Mouse (Mus musculus) hindbrain, embryonic 12.5 days (tissue): Measurements from ENCODE around the gene Snap91. TPM values are rescaled to one million over a fixed set of nuclear protein-coding genes. Genes with fewer than 3 reads are reported as not detected.

Experiments used
- ATAC-seq: fragments of 200-750 bp; cut with Nextera tagmentation; 2 replicates; pipeline ENCODE4 v1.8.0; 2017; ENCODE audit warnings: moderate TSS enrichment; ENCODE audit not compliant: low FRiP score
- H3K27ac ChIP-seq: fragments of 300-500 bp; sonication (generic); 2 replicates; pipeline ENCODE4 v1.5.1; 2016; ENCODE audit warnings: mild to moderate bottlenecking
- H3K27me3 ChIP-seq: fragments of 300-500 bp; sonication (generic); 2 replicates; pipeline ENCODE4 v1.6.1; 2016; ENCODE audit warnings: mild to moderate bottlenecking
- H3K36me3 ChIP-seq: fragments of 300-500 bp; sonication (generic); 2 replicates; pipeline ENCODE4 v1.6.1; 2016; ENCODE audit warnings: mild to moderate bottlenecking
- H3K4me1 ChIP-seq: fragments of 300-500 bp; sonication (generic); 2 replicates; pipeline ENCODE4 v1.6.1; 2016
- H3K4me2 ChIP-seq: fragments of 300-500 bp; sonication (generic); replicated peaks from 2 replicates; pipeline ENCODE4 v1.6.1; 2016; ENCODE audit warnings: mild to moderate bottlenecking
- H3K4me3 ChIP-seq: fragments of 300-500 bp; sonication (generic); 2 replicates; pipeline ENCODE4 v1.5.1; 2016; ENCODE audit warnings: mild to moderate bottlenecking
- H3K9ac ChIP-seq: fragments of 300-500 bp; sonication (generic); 2 replicates; pipeline ENCODE4 v1.6.1; 2016; ENCODE audit warnings: mild to moderate bottlenecking, moderate library complexity
- H3K9me3 ChIP-seq: fragments of 300-500 bp; sonication (generic); replicated peaks from 2 replicates; pipeline ENCODE4 v1.6.1; 2016; ENCODE audit warnings: mild to moderate bottlenecking
- WGBS: fragments of 180-500 bp; shearing (Covaris S2); methylation state at CpG from one replicate; pipeline ENCODE4 v1.1.7; 2016; 5-methylcytosine and 5-hydroxymethylcytosine counted together
- polyA plus RNA-seq: library from polyadenylated mRNA; unstranded; fragments of >200 nt; fragmentation: Nextera tagmentation; extraction: Ambion mirVana; gene quantifications from 2 replicates; pipeline ENCODE4 v1.2.1, GENCODE M21; 2016

The Snap91 gene
- polyA plus RNA-seq, 1 experiment from 2014 or later: 52.9 TPM

GRCm38 (mm10) chr9:86857626-86858025 lies 22.8 kb downstream of the Snap91 start:
- 91% methylated on average over 2 of the region's 2 CpGs for WGBS
- Histone ChIP-seq H3K27me3 (no peaks in the 10 kb centered on the region), H3K4me2 (no peak overlapping the region), H3K4me1 (no peaks in the 10 kb centered on the region), H3K9ac (no peak overlapping the region), H3K27ac (no peak overlapping the region), H3K36me3 (no peaks in the 10 kb centered on the region), H3K9me3 (no peaks in the 10 kb centered on the region), H3K4me3 (no peak overlapping the region)
- no peak for ATAC-seq

GRCm38 (mm10) chr9:86852861-86853260 lies 27.6 kb downstream of the Snap91 start:
- no peaks in the 10 kb centered on the region for H3K27me3 ChIP-seq
- WGBS: 95% methylated on average over 3 of the region's 3 CpGs
- H3K9ac ChIP-seq: no peak overlapping the region
- H3K36me3 ChIP-seq: no peaks in the 10 kb centered on the region
- no peak overlapping the region for H3K4me2 ChIP-seq
- no peaks in the 10 kb centered on the region for H3K4me1 ChIP-seq
- no peak overlapping the region for H3K27ac ChIP-seq
- no peaks in the 10 kb centered on the region for H3K9me3 ChIP-seq
- H3K4me3 ChIP-seq: no peak overlapping the region
- no peak for ATAC-seq

GRCm38 (mm10) chr9:86851689-86852088 lies 28.8 kb downstream of the Snap91 start:
- Histone ChIP-seq H3K27me3 (no peaks in the 10 kb centered on the region), H3K27ac (no peak overlapping the region), H3K4me2 (no peak overlapping the region), H3K9ac (no peak overlapping the region), H3K4me3 (no peak overlapping the region), H3K36me3 (no peaks in the 10 kb centered on the region), H3K4me1 (no peaks in the 10 kb centered on the region), H3K9me3 (no peaks in the 10 kb centered on the region)
- WGBS: 94% methylated on average over 5 of the region's 5 CpGs
- no peak for ATAC-seq

DNA sequence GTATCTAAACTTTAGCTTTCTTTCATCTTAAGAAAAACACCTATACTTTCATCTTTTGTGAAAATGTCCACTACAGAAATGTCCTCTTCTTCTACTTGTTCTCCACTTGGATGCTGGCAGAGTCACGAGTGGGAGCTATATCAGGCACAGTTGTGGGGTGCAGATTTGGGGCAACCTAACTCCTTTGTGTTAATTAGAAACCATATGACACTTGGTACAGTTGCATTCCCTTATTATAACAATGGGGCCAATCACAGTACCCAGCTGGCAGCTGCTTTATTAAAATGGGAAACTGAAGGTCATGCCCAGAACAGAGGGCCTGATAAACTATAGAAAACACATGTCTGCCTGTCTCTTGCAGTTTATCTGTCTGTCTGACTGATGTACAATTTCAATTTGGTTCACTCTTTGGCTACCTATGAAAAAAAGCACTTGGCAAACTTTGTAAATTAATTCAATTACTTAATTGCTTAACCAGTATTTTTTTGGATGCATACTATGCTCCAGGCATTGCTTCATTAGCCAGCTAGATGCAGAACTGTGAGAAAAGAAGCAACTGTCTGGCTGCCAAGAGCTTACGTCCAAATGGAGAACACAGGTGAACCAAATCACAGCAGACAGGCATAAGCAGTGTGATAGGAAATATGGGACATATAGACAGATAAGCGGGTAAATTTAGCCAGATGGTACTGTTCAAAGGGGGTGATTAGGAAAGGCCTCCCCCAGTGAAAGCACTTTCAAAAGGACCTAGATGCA lies 29.8 kb downstream of the Snap91 start:
- WGBS: 84% methylated on average over 3 of the region's 3 CpGs
- no peak overlapping the region for H3K9ac ChIP-seq
- H3K27ac ChIP-seq: no peak overlapping the region
- H3K4me3 ChIP-seq: no peak overlapping the region
- no peaks in the 10 kb centered on the region for H3K36me3 ChIP-seq
- no peaks in the 10 kb centered on the region for H3K27me3 ChIP-seq
- H3K4me1 ChIP-seq: no peaks in the 10 kb centered on the region
- H3K4me2 ChIP-seq: no peak overlapping the region
- H3K9me3 ChIP-seq: no peaks in the 10 kb centered on the region
- ATAC-seq: no peak

- Histone ChIP-seq H3K27me3 (no peaks in the 10 kb centered on the region), H3K4me3 (no peak overlapping the region), H3K4me1 (no peaks in the 10 kb centered on the region), H3K9ac (no peak overlapping the region), H3K9me3 (no peaks in the 10 kb centered on the region), H3K27ac (no peak overlapping the region), H3K36me3 (no peaks in the 10 kb centered on the region), H3K4me2 (no peak overlapping the region)
- no peak for ATAC-seq
- WGBS: 91% methylated on average over 5 of the region's 5 CpGs
Observed at GRCm38 (mm10) chr9:86843747-86844353, 36.6 kb downstream of the Snap91 start.

DNA sequence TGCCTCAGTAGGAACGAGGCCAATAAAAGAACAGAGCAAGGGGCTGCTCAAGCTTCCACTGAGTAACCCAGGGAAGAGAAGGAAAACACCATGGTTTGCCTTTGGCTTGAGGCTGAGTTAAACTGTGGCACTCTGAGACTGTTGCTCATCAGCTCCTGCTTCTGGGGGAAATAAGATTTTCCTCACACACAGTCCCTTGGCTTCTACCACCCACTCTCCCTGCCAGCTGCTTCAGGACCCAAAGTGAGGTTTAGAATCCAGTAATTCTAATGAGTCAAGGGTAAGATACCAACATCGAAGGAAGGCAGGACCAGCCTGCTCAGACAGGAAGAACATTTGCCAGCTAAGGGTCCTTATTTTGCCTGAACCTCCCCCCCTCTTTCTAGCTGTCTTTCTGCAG lies 50.7 kb downstream of the Snap91 start:
- Histone ChIP-seq H3K4me1 (no peaks in the 10 kb centered on the region), H3K27me3 (no peaks in the 10 kb centered on the region), H3K9me3 (no peaks in the 10 kb centered on the region), H3K9ac (no peak overlapping the region), H3K4me2 (no peak overlapping the region), H3K36me3 (peaks cover 11% of the 10 kb centered on the region), H3K27ac (no peak overlapping the region), H3K4me3 (no peak overlapping the region)
- WGBS: 82% methylated on average over 2 of the region's 2 CpGs
- no peak for ATAC-seq

DNA sequence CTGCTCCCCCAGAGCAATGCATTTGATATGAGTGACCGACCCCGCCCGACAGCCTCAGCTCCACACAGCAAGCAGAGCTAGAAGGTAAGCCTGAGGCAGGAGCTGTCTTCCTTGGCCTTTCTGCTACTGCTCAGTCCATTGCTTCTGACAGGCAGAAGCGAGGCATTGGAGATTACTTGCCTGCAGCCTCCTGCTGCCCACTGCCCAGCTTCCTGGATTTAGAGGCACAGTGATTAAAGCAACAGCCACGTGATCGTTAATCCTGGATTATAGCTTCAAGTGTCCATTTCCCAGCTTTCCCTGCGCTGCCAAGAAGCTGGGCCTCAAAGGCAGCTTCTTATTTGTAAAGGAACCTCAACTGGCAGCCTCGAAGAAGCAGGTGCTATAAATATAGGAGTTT lies 51.4 kb downstream of the Snap91 start:
- Histone ChIP-seq H3K9me3 (no peaks in the 10 kb centered on the region), H3K4me1 (no peaks in the 10 kb centered on the region), H3K4me2 (no peak overlapping the region), H3K4me3 (no peak overlapping the region), H3K9ac (no peak overlapping the region), H3K36me3 (peaks cover 14% of the 10 kb centered on the region), H3K27ac (no peak overlapping the region), H3K27me3 (no peaks in the 10 kb centered on the region)
- 71% methylated on average over 8 of the region's 8 CpGs for WGBS
- ATAC-seq: no peak

DNA sequence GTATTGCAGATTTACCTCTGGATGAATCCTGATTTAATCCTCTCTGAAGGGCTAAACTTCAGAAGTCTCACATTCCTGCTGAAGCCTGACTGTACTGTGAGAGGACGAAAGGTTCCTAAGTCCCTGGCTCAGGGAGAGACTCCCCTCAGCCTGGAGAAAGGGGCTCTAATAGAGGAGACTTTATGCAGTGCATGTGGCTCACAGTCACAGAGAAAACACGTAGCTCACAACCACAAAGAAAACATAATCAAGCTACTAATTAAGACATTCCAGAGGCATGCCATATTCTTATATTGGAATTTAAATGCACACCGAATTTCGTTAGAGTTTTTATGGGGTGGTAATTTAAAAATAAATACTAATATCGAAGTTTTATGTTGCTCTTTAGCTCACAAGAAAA lies 61.1 kb downstream of the Snap91 start:
- no peak for ATAC-seq
- Histone ChIP-seq H3K36me3 (no peaks in the 10 kb centered on the region), H3K9ac (no peak overlapping the region), H3K4me3 (no peak overlapping the region), H3K27me3 (no peaks in the 10 kb centered on the region), H3K4me1 (no peaks in the 10 kb centered on the region), H3K27ac (no peak overlapping the region), H3K9me3 (no peaks in the 10 kb centered on the region), H3K4me2 (no peak overlapping the region)
- 91% methylated on average over 5 of the region's 5 CpGs for WGBS

GRCm38 (mm10) chr9:86817673-86818072 lies 62.8 kb downstream of the Snap91 start:
- Histone ChIP-seq H3K27ac (no peak overlapping the region), H3K9ac (no peak overlapping the region), H3K9me3 (no peaks in the 10 kb centered on the region), H3K4me1 (no peaks in the 10 kb centered on the region), H3K27me3 (no peaks in the 10 kb centered on the region), H3K36me3 (no peaks in the 10 kb centered on the region), H3K4me3 (no peak overlapping the region), H3K4me2 (no peak overlapping the region)
- 60% methylated on average over 4 of the region's 4 CpGs for WGBS
- no peak for ATAC-seq

DNA sequence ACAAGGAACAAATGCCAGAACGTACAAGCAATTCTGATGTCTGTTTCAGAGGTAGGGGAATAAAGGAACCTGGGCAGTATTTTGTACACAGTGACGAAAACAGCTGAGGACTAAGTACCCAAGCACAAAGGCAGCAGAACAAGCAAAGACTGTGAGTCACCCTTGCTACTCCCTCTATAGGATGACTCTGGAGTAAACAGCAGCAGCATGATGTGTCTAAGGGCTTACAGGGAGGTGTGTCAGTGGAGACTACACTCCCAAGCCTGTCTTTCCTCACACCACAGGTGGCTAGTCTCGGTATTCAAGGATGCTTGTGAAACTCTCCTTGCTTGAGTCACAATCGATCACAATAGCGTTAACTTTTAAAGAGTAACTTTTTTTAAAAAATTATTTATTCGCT lies 66.1 kb downstream of the Snap91 start:
- Histone ChIP-seq H3K4me2 (no peak overlapping the region), H3K36me3 (no peaks in the 10 kb centered on the region), H3K9ac (no peak overlapping the region), H3K4me1 (no peaks in the 10 kb centered on the region), H3K9me3 (no peaks in the 10 kb centered on the region), H3K4me3 (no peak overlapping the region), H3K27me3 (no peaks in the 10 kb centered on the region), H3K27ac (no peak overlapping the region)
- no peak for ATAC-seq
- WGBS: 65% methylated on average over 6 of the region's 6 CpGs

DNA sequence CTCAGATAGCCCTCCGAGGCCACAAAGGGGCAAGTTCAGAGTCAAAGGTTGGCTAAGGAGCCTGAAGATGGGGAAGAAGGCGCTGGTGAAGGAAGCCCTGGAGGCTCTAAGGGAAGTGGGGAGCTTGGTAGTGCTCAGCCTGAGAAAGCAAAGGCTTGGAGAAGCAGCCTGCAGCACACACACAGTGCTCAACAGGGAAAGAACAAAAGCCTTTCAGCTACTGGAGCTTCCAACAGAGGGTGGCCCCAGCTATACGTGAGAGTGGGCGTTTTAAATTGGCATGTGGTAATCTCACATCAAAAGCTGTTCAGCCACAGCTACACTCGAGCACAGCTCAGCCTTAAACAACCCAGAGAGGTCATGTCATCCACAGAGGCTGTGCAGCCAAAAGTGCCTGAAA lies 67.1 kb downstream of the Snap91 start:
- no peak overlapping the region for H3K9ac ChIP-seq
- H3K36me3 ChIP-seq: no peaks in the 10 kb centered on the region
- no peak overlapping the region for H3K4me3 ChIP-seq
- H3K4me1 ChIP-seq: no peaks in the 10 kb centered on the region
- H3K9me3 ChIP-seq: no peaks in the 10 kb centered on the region
- no peak overlapping the region for H3K4me2 ChIP-seq
- 21% methylated on average over 5 of the region's 5 CpGs for WGBS
- H3K27me3 ChIP-seq: no peaks in the 10 kb centered on the region
- no peak for ATAC-seq
- no peak overlapping the region for H3K27ac ChIP-seq

DNA sequence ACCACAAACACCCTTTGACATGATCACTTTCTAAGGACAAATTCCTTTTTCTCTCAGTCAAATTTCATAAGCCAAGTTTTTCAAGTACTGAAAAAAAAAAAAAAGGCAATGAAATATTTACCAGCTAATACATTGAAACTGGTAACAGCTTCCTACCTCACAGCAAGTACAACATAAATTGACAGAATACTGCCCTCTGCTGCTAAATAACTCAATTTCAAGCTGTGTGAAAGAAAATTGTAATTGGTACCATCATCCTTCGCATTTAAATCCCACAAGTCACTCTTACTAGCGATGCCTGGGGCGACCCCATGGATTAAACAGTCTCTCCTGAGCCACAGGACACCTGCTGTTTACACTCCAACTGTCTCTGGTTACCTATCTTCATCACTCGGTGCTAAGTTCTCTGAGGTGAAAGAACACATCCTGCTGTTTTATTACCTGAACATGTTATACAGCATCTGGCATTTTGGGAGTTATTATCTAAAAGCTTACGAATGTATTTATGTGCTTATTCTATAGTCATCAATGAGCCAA lies 69.7 kb downstream of the Snap91 start:
- Histone ChIP-seq H3K4me2 (no peak overlapping the region), H3K27ac (no peak overlapping the region), H3K27me3 (no peaks in the 10 kb centered on the region), H3K9ac (no peak overlapping the region), H3K4me1 (no peaks in the 10 kb centered on the region), H3K36me3 (no peaks in the 10 kb centered on the region), H3K4me3 (no peak overlapping the region), H3K9me3 (no peaks in the 10 kb centered on the region)
- whole genome bisulfite sequencing: 47% methylated on average over 5 of the region's 5 CpGs
- ATAC-seq: no peak

DNA sequence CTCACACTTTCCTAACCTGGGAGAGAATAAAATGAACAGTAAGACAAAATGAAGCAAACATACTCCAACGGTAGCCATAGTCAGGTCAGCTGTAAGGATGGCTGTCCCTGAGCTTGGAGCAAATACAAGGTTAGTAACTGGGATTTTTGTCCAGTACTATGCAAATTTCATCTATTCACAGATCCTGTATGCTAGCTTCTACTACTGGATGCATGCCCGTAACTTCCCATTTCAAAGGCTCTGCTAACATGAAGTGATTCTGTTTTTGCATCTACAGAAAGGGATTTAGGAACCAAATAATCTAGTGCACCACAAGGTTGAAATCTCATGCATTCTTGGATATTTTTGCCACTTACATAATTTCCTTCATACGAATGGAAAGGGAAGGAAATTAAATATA lies 70.2 kb downstream of the Snap91 start:
- no peak overlapping the region for H3K4me2 ChIP-seq
- no peak for ATAC-seq
- 82% methylated on average over 3 of the region's 3 CpGs for WGBS
- no peak overlapping the region for H3K9ac ChIP-seq
- H3K36me3 ChIP-seq: no peaks in the 10 kb centered on the region
- H3K4me3 ChIP-seq: no peak overlapping the region
- no peaks in the 10 kb centered on the region for H3K27me3 ChIP-seq
- no peaks in the 10 kb centered on the region for H3K9me3 ChIP-seq
- H3K4me1 ChIP-seq: no peaks in the 10 kb centered on the region
- H3K27ac ChIP-seq: no peak overlapping the region
